Mouse (Mus musculus) spleen, adult 2 months (tissue): ENCODE data around the gene Mgp.

Experiments
- CTCF ChIP-seq: fragments of 200-500 bp; IDR thresholded peaks from 2 replicates; pipeline ENCODE4 v1.5.1; 2011; ENCODE audit warnings: mild to moderate bottlenecking, inconsistent platforms; ENCODE audit not compliant: insufficient read depth, insufficient read length, insufficient replicate concordance; ENCODE audit errors: extremely low read depth
- POLR2A ChIP-seq: fragments of 200-500 bp; IDR thresholded peaks from 2 replicates; pipeline ENCODE4 v1.6.1; 2011; ENCODE audit warnings: low read depth, low read length, inconsistent platforms

DNA sequence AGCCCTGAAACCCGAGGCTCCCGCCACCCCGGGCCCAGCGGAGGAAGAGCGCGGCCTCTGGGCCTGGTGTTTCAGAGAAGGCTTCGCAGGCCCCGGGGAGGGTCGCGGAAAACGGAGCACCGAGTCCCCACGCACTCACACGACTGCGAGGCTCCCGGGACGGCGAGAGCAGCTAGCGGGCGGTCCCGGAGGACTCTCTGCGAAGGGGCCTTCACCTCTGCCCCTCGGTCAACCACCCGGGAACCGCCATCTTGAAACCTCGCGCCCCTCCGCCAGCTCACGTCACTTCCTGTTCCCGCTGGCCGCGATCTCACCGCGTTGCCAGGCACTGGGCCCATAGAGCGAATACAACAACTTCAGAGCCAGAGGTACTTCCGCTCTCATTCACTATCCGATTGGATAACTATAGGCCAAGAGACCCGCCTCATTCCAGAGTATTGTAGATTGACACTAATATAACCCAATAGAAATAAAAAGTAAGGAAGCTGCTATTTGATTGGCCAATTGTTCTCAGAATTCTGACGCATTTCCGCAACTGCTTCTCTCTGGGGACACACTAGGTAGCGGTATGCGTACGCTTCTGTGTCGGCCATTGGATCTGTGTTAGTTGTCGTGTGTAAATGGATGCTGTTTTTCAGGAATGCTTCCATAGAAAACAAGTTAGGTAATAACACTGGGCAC lies 47.6 kb downstream of the Mgp start, which contains the start of gene Wbp11:
- TF ChIP-seq POLR2A, result peak; percentile 64
- no peak for TF ChIP-seq CTCF
